Mouse (Mus musculus) spleen, postnatal 4 days (tissue): ENCODE measurements around the gene Snap25.

Experiments used
- DNase-seq, 2 experiments: peaks; one replicate each; pipeline ENCODE4 v3.0.0; 2022; ENCODE audit warnings: low spot score in 2 of 2

Snap25 gene

GRCm38 (mm10) chr2:136713299-136713758, at the start of gene Snap25:
Snap25 (plus strand) TSS chr2:136713453.
- no peak for DNase-seq

DNA sequence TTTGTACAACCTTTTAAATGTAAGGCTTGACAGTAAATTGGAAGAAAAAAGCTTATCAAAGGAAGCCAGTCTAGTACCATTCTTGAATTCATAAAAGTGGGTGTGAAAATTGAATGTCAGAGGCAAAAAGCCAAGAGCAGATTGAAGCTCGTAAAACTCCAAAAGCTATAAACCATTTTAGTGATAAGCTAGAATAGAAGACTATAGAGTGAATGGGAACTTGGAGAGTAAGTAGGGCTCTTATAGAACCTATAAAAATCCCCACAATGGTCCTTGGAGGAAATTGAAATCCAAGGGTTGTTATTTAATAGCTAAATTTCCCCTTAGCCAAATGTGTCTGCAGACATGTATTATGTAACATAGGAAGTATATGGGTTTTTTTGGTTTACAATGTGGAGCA, 46.3 kb upstream of the Snap25 start:
- DNase-seq = no peak

- DNase-seq = no peak
Observed at GRCm38 (mm10) chr2:136669183-136669582, 44.1 kb upstream of the Snap25 start.

DNA sequence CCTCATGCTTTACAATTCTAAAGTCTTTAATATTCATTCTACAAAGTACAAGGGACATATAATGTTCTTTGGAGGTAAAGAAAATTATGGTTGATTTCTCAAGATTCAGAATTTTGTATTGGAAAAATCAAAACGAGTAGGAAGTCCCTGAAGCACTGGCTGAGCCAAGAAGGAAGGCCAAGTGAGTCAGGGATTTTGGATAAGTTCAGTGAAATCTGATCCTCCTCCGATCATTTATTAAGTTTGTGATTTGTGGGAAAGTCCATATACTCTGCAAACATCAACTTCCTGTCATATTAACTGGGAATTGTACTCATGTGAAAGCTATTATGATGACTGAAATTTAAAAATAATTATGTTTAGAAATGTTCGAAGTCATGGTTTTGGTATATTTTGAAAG, 43.6 kb upstream of the Snap25 start:
- DNase-seq = no peak

DNA sequence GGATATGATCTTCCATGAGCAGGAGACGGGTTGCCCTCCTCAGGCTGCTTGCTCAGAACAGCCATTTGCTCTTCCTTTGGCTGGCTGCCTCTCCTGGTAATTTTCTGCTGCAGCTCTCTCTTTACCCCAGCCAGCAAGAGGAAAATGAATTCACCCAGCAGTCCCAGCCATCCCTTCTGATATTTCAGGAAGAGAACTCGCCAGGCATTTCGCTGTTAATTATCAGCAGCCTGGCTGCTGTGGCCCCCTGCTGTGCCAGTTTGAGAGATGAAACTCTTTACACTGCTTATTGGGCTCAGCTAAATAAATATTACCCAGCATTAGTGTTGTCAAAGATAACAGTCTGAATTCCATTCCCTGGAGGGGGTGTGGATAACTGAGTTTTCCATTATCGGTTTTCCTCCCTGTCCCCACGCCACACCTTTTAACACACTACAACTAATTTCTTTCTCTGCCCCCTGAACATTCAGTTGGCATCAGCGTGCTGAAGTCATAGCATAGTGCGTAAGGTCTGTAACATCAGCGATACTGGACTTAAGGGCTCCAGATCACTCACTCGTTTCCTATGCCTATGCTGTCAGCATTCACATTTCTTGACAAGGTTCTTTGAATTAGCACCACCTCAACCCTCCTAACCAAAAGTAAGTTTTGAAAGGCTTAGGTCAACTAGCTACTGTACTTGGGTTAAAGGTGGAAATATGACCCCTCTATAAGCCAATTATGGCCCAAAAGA, 42.5 kb upstream of the Snap25 start:
- no peak for DNase-seq

DNA sequence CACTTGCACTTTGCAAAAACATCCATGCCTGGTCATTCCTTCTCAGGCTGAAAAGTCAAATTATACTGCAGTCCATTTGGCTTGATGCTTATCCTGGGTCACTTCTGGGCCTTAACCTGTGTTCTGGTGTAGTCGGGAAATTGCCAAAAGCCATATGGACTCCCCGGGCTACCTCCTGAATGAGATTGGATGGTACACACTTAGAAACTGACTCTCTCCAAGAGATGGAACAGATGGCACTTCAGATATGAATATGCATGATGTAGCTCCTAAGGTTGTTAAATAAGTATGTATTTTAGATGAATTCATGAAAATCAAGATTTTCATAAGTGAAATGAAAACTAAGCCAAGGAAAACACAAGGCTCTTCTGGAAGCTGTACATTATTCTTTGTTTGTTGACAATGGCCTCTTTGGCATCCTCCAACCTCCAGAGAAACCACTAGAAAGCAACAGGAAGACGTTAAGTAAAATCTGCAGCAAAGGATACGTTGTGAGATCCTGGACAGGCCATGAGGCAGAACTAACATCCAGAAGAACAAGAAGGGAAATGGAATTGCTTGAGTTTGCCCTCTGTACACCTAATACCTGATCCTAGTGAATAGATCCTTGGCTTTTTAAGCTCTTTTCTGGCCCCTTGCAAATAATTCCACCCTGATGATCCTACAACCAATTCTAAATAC, 39.0 kb upstream of the Snap25 start:
- DNase-seq = no peak

- no peak for DNase-seq
Observed at GRCm38 (mm10) chr2:136676196-136676595, 37.1 kb upstream of the Snap25 start.

GRCm38 (mm10) chr2:136676918-136677445, 36.3 kb upstream of the Snap25 start:
- DNase-seq = no peak

DNA sequence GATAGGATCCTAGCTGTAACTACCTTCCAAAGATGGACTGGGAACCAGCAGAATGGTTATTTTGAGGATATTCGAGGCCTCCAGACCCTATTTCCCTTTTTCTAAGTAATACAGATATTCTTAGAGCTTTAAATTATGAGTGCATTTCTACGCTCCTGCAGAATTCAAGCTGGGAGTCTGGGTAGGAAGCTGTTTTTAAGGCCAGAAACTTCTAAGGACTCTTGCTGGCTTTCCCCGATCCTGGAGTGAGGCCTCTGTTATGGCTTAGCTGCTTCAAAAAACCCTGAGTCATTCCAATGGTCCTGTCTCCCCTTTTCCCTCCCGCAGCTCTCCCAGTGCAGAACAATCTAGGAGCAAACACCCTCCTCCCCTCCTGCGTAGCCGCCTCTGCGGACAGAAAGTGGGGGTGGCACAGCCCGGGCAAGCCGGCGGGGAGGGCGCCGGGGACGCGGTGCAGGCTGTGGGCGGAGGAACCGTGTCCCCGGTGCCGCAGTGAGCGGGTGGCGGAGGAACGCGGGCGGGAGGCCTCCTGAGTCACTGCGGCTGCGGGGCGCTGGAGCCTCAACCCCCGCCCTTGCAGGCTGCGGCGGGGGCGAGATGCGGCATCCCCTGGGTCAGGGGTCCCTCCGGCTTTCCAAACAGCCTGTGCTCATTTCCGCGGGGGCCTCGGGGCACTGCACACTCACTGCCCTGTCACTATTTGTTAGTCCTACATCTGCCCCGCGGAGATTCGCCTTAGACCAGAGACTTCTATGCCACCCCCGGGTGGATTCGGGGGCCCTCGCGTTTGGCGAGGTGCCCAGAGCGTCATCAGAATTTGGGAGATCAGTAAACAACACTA, 34.7 kb upstream of the Snap25 start:
- peak; percentile 13 to 62 for DNase-seq

DNA sequence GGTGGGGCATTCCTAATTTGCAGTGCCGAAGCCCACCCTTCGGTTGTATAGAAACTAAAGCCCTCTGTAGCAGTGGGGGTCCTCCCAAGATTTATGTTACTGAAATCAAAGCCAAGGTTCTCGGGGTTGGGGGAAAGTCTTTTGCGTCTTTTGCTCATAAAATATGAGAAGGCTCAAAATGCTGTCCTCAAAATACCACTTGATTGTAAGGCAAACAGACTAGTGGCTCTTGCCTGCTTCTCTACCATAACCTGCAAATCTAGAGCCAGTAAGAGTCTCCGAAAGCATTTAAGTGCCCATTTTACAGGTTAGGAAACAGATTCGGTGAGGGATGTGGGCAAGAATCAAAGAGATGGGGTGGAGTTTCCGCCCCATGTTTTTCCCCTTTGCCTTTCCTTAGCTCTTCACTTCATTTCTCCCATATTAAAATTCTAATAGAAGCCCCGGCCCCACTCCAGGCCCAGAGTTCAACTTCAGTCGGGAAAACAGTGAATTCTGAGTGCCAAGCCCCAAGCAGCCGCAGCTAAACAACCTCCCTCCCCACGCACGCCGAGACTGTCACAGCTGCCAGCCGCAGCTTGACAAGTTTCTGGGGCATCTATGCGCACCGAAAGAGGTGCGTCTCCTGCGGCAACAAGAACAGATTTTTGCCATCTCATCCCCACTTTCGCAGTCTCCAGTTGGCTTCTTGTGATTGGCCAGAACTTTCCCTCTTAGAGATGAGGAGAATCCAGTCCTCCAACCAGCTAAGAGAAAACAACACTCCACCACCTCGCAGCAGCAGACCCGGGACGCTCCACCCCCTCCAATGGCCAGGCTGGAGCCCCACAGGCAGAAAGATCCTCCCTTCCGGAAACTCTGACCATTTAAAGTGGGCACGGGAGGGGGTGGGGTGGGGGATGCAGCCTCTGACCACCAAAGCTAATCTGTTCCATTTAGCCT, 33.7 kb upstream of the Snap25 start:
- no peak for DNase-seq

DNA sequence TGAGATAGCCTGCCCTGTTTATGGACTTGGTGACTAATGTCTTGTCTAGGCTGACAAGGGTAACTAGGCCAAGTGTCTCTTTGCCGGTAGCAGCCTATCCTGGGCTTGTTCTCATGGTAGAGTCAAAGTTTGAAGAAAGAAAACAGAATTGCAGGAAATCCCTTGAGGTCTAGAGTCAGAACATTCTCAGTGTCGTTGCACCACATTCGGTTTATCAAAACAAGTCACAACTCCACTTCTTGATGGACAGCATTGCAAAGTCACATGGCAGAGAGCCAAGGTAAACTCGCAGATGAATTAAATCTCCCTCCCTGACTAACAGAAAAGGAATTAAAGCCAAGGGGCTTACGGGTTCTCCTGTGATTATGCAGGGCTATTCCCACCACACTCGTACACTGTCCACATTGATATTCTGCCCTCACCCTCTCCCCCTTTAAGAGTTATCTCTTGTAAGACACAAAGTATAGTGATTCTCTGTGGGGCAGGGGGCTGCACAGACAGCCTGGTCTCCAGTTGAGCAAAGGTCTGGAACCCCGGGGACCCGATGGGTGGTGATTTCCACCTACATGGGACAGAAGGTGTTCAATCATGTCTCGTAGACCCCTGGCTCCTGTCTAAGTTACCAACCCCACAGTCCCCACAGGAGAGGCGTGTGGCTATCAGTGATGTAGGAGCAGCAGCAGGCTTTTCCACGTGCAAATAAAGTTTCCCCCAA, 30.9 kb upstream of the Snap25 start:
- DNase-seq = no peak

GRCm38 (mm10) chr2:136686195-136686594, 27.1 kb upstream of the Snap25 start:
- DNase-seq = no peak

DNA sequence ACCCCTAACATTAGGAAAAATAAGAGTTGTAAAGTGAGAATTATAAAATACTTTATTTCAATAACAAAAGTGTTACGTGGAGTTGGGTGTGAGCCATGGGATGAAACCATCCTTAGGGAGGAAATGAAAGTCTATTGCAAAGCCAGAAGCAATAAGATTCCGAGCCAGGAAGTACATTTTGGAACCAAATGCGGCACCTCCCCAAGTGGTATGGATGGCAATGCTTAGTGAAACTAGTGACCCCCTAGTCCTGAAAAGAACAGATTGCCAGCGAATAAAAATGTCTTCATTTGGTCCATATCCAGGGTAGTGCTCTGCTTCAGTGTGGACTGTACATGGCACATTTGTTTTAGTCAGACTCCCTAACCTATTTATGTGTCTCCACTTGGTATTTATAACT, 25.9 kb upstream of the Snap25 start:
- DNase-seq = no peak

GRCm38 (mm10) chr2:136689476-136689875, 23.8 kb upstream of the Snap25 start:
- DNase-seq = no peak

- DNase-seq = no peak
Observed at GRCm38 (mm10) chr2:136691681-136692080, 21.6 kb upstream of the Snap25 start.

DNA sequence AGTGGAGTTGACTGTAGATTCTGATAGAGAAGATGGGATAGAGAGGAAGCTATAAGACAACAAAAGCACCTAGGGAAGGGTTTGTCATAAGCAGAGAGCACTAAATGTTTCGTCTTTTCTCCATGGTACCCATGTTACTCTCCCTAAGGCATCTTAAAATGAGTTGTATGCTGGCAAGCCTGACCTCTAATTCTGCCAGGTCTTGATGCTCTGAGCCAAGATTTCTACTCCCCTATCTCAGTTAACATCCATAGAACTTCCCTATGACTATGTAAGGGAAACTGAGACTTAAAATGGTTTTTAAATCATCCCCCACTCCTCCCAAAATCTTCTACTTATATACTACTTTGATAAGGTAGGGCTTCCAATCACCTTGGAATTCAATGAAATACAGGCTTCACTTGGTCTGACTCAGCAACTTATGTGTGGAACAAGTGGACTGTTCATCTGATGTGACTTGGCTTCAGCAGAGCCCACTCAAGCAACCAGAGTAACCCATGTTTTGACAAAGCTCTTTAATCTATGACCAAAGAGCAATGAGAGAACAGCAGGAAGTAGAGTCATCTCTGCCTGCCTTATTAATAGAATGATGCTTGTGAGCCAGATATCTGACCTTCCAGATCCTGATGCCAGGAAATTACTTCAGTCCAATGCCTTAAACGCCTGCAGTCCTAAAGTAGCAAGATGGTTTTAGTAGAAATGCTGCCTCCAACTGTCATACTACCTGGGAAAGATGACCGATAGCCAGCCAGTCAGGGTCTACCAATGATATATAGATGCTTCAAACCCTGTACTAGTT, 13.6 kb upstream of the Snap25 start:
- no peak for DNase-seq

GRCm38 (mm10) chr2:136703376-136703775, 9.9 kb upstream of the Snap25 start:
- no peak for DNase-seq

GRCm38 (mm10) chr2:136711155-136711554, 2.1 kb upstream of the Snap25 start:
- DNase-seq = no peak

- DNase-seq = no peak
Observed at GRCm38 (mm10) chr2:136711746-136712440, 1.4 kb upstream of the Snap25 start.
